Mouse (Mus musculus) thymus, adult 2 months (tissue): ENCODE measurements around the gene Amt.

Experiments
- CTCF ChIP-seq: fragments of 200-500 bp; IDR thresholded peaks from 2 replicates; pipeline ENCODE4 v1.5.1; 2012; ENCODE audit warnings: mild to moderate bottlenecking, control low read depth, low read length, moderate library complexity, borderline replicate concordance; ENCODE audit not compliant: control insufficient read depth, poor library complexity, insufficient read depth; ENCODE audit errors: extremely low read depth
- POLR2A ChIP-seq: fragments of 200-500 bp; IDR thresholded peaks from 2 replicates; pipeline ENCODE4 v1.6.1; 2012; ENCODE audit warnings: mild to moderate bottlenecking, low read length, control low read depth, moderate library complexity; ENCODE audit not compliant: control insufficient read depth, poor library complexity, insufficient read depth; ENCODE audit errors: extremely low read depth

DNA sequence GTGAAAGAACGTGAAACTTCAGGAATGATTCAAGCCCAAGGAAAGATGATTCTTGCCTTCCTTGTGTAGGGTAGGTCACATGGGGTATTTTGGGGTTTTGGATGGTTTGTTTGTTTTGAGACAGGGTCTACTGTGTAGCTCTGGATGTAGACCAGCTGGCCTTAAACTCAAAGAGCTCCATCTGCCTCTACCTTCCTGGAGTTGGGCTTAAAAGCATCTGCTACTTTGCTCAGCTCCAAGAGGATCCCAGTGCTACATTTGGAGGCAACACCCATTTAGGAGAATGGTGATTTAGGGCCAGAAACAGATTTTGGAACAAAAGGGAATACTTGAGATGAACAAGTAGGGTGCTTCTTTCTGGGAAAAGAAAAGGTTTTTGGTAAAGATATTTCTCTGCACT is 28.1 kb downstream of the Amt start:
- TF ChIP-seq POLR2A (no peak), CTCF (no peak)
